Mouse (Mus musculus): ENCODE results near the gene Nek3. TPM values are rescaled to one million over a fixed set of nuclear protein-coding genes. Genes with fewer than 3 reads are reported as not detected.

Nek3 gene
- total and polyA plus RNA-seq, 3 experiments, result 1.4 to 14.9 (median 5.7) TPM

DNA sequence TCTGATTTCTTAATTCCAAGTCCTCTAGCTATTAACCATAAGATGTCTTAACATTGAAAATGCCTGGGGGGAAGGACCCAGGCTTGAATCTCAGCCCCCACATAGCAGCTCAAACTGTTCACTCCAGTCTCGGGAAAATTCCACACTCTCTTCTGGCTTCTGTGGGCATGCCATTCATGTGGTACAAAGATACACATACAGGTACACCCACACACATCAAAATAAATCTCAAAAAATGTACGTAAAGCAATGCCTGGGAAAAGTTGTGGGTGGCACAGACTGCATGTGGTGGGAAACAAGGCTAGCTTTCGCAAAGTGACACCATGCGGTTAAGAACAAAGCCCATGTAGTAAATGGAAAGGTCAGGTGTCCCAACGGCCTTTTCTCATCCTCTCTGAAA is 2.9 kb upstream of the Nek3 start:
- H3K9me3 ChIP-seq (replicated peaks), result no peaks in the 10 kb centered on the region
- no peak for ATAC-seq (ENCODE audit: extremely low read depth, insufficient number of reproducible peaks, low FRiP score, poor library complexity, severe bottlenecking)
- peaks cover 19% of the 10 kb centered on the region for H3K4me1 ChIP-seq (ENCODE audit: insufficient read depth, low read depth, low read length)
- no peak for DNase-seq (ENCODE audit: low spot score)
- TF ChIP-seq GATA2 (IDR thresholded peaks at IDR 0.05; ENCODE audit: borderline replicate concordance, low read depth, low read length) (no peak), GATA1 (IDR thresholded peaks at IDR 0.05; ENCODE audit: borderline replicate concordance, low read length) (no peak), POLR2AphosphoS5 (IDR thresholded peaks at IDR 0.05; ENCODE audit: insufficient replicate concordance, low read depth, low read length) (no peak), TAL1 (conservative IDR thresholded peaks at IDR 0.05; ENCODE audit: low read depth, low read length) (no peak), CTCF (IDR thresholded peaks at IDR 0.05; ENCODE audit: low read depth, low read length) (no peak)
- H3K4me3 ChIP-seq (ENCODE audit: low read depth, low read length), result no peak overlapping the region
- no peaks in the 10 kb centered on the region for H3K27me3 ChIP-seq (ENCODE audit: insufficient read depth, low read length)
- H3K36me3 ChIP-seq (replicated peaks), result peaks cover 50% of the 10 kb centered on the region

DNA sequence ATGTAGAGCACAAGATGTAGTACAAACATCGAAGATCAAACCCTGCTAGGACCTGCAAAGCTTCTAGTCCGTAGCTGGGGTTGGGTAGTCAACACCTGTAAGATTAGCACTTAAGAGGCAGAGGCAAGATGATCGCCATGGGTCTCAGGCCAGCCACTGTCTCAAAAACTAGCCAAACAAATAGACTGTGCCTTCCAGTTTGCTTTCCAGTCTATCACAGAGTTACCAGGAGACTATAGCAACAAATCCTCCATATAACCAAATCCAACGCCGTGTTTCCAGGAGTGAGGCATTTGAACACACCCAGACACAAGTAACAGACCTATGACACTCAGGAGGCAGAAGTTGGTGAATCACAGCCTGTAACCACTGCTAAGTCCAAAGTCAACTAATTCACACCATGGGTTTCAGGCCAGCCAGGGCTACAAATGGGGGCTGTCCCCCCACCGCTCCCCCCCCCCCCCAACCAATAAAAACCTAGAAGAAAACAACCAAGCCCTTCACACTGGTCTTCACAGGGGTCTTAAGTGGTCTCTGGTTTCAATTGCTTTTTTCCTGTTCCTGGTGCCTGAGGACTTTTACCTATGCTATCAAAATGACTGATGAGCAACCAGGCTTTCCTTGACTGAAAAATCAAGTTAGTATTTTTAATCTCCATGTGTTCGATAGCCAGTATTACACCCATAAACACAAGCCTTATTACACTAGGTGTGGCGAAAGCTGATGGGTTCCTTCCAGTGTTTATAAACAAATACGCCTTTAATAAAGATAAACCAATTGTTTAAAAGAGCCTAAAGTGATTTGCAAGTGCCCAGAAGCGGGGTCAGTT is 770 bp downstream of the Nek3 start:
- TF ChIP-seq GATA1 (IDR thresholded peaks at IDR 0.05; ENCODE audit: borderline replicate concordance, low read length), result no peak
- no peak for TF ChIP-seq GATA2 (IDR thresholded peaks at IDR 0.05; ENCODE audit: borderline replicate concordance, low read depth, low read length)
- no peak for TF ChIP-seq TAL1 (conservative IDR thresholded peaks at IDR 0.05; ENCODE audit: low read depth, low read length)
- no peak for TF ChIP-seq CTCF (IDR thresholded peaks at IDR 0.05; ENCODE audit: low read depth, low read length)
- no peak for TF ChIP-seq POLR2AphosphoS5 (IDR thresholded peaks at IDR 0.05; ENCODE audit: insufficient replicate concordance, low read depth, low read length)
- peaks cover 30% of the 10 kb centered on the region for H3K36me3 ChIP-seq (replicated peaks)
- no peaks in the 10 kb centered on the region for H3K9me3 ChIP-seq (replicated peaks)
- ATAC-seq (ENCODE audit: extremely low read depth, insufficient number of reproducible peaks, low FRiP score, poor library complexity, severe bottlenecking) (no peak), DNase-seq (ENCODE audit: low spot score) (no peak)
- peak overlapping the region; percentile 71 for H3K4me3 ChIP-seq (ENCODE audit: low read depth, low read length)
- no peaks in the 10 kb centered on the region for H3K27me3 ChIP-seq (ENCODE audit: insufficient read depth, low read length)
- H3K4me1 ChIP-seq (ENCODE audit: insufficient read depth, low read depth, low read length), result peaks cover 19% of the 10 kb centered on the region

DNA sequence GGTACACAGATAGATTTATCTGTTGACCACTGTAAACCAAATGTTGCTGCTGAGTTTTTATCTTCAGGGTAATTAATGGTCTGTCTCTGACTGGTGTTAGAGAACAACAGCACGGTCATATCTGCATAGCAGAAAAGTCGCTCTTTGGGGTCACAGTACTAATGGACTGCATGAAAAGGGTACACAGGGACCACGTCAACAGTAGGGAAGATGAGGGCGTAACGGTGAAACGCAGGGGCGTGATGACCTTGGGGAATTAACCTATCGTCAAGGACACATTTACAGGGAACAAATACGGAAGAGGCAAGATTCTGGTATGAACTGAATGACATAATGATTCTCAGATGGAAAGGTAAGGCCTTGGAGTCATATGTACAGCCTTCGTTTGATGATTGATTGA is 1.8 kb downstream of the Nek3 start:
- Histone ChIP-seq H3K4me3 (ENCODE audit: low read depth, low read length) (no peak overlapping the region), H3K4me1 (ENCODE audit: insufficient read depth, low read depth, low read length) (peaks cover 19% of the 10 kb centered on the region), H3K36me3 (replicated peaks) (peaks cover 22% of the 10 kb centered on the region), H3K9me3 (replicated peaks) (no peaks in the 10 kb centered on the region), H3K27me3 (ENCODE audit: insufficient read depth, low read length) (no peaks in the 10 kb centered on the region)
- DNase-seq (ENCODE audit: low spot score), result no peak
- ATAC-seq (ENCODE audit: extremely low read depth, insufficient number of reproducible peaks, low FRiP score, poor library complexity, severe bottlenecking), result no peak
- TF ChIP-seq CTCF (IDR thresholded peaks at IDR 0.05; ENCODE audit: low read depth, low read length) (no peak), GATA1 (IDR thresholded peaks at IDR 0.05; ENCODE audit: borderline replicate concordance, low read length) (no peak), POLR2AphosphoS5 (IDR thresholded peaks at IDR 0.05; ENCODE audit: insufficient replicate concordance, low read depth, low read length) (no peak), TAL1 (conservative IDR thresholded peaks at IDR 0.05; ENCODE audit: low read depth, low read length) (no peak), GATA2 (IDR thresholded peaks at IDR 0.05; ENCODE audit: borderline replicate concordance, low read depth, low read length) (no peak)

DNA sequence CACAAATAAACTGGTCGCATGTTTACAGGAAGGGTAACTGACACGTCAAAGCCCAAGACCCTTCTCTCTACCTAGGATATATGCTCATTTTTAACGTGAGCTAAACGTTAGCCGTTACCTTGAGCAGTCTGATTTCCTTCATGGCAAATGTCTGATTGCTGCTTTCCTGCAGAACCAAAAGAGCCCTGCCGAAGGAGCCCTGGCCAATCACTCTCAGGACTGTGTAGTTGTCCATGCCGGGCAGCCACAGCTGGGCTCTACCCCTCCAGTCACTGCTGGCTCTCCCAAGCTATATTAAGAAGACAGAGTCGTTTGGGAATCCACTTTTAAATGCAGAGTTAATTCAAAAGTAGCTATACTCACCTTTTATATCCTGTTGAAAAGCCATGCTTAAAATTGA is 4.0 kb downstream of the Nek3 start:
- H3K27me3 ChIP-seq (ENCODE audit: insufficient read depth, low read length), result no peaks in the 10 kb centered on the region
- TF ChIP-seq POLR2AphosphoS5 (IDR thresholded peaks at IDR 0.05; ENCODE audit: insufficient replicate concordance, low read depth, low read length), result no peak
- no peak for TF ChIP-seq GATA1 (IDR thresholded peaks at IDR 0.05; ENCODE audit: borderline replicate concordance, low read length)
- no peak for TF ChIP-seq GATA2 (IDR thresholded peaks at IDR 0.05; ENCODE audit: borderline replicate concordance, low read depth, low read length)
- no peak for TF ChIP-seq CTCF (IDR thresholded peaks at IDR 0.05; ENCODE audit: low read depth, low read length)
- TF ChIP-seq TAL1 (conservative IDR thresholded peaks at IDR 0.05; ENCODE audit: low read depth, low read length), result no peak
- H3K4me1 ChIP-seq (ENCODE audit: insufficient read depth, low read depth, low read length), result peaks cover 18% of the 10 kb centered on the region
- no peak for DNase-seq (ENCODE audit: low spot score)
- no peaks in the 10 kb centered on the region for H3K9me3 ChIP-seq (replicated peaks)
- peaks cover 4% of the 10 kb centered on the region for H3K36me3 ChIP-seq (replicated peaks)
- H3K4me3 ChIP-seq (ENCODE audit: low read depth, low read length), result no peak overlapping the region
- no peak for ATAC-seq (ENCODE audit: extremely low read depth, insufficient number of reproducible peaks, low FRiP score, poor library complexity, severe bottlenecking)

DNA sequence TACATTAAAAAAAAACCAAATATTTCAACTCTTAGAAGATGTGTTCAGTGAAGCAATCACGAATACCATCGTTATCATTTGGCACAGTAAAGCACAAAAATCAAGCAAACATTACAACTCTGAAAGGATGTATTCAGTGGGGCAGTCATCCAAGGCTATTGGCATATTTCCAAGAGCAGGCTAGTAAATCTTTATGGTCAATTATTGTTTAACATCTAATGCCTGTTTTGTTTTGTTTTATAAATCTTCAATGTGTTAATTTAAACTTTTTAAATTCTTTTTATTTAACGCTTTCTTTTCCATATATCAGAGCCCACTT is 15.9 kb downstream of the Nek3 start:
- no peaks in the 10 kb centered on the region for H3K27me3 ChIP-seq (ENCODE audit: insufficient read depth, low read length)
- no peak for ATAC-seq (ENCODE audit: extremely low read depth, insufficient number of reproducible peaks, low FRiP score, poor library complexity, severe bottlenecking)
- H3K4me1 ChIP-seq (ENCODE audit: insufficient read depth, low read depth, low read length), result no peaks in the 10 kb centered on the region
- no peaks in the 10 kb centered on the region for H3K36me3 ChIP-seq (replicated peaks)
- no peak for DNase-seq (ENCODE audit: low spot score)
- TF ChIP-seq TAL1 (conservative IDR thresholded peaks at IDR 0.05; ENCODE audit: low read depth, low read length) (no peak), POLR2AphosphoS5 (IDR thresholded peaks at IDR 0.05; ENCODE audit: insufficient replicate concordance, low read depth, low read length) (no peak), CTCF (IDR thresholded peaks at IDR 0.05; ENCODE audit: low read depth, low read length) (no peak), GATA2 (IDR thresholded peaks at IDR 0.05; ENCODE audit: borderline replicate concordance, low read depth, low read length) (no peak), GATA1 (IDR thresholded peaks at IDR 0.05; ENCODE audit: borderline replicate concordance, low read length) (no peak)
- no peaks in the 10 kb centered on the region for H3K9me3 ChIP-seq (replicated peaks)
- H3K4me3 ChIP-seq (ENCODE audit: low read depth, low read length), result no peak overlapping the region

DNA sequence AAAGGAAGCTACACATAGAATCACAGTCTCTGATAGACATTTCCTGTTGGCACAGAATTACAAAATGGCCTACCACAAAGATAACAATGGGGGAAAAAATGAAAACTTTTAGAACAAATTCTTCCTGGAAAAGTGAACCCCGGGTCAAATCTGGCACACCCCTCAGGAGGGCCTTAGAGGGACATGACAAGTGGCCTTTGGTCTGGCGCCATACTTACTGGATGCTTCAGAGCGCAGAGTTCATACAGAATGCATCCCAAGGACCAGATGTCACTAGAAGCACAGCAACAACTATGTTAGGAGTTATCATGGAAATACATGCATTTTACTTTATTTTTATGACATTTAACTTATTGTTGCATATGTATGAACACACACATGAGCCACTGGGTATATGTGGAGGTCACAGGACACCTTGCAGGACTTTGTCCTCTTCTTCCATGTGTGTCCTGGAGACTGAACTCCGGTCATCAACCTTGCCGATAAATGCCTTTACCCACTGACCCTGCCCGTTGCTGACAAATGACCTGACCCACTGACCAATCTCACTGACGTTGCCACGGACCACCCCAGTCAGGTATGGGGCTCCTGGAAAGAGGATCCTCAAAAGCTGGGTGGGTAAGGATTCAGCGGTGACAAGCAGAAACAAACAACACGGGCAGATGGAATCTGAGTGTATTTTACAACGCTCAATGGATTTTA is 16.4 kb downstream of the Nek3 start:
- TF ChIP-seq CTCF (IDR thresholded peaks at IDR 0.05; ENCODE audit: low read depth, low read length), result no peak
- TF ChIP-seq GATA2 (IDR thresholded peaks at IDR 0.05; ENCODE audit: borderline replicate concordance, low read depth, low read length), result no peak
- TF ChIP-seq POLR2AphosphoS5 (IDR thresholded peaks at IDR 0.05; ENCODE audit: insufficient replicate concordance, low read depth, low read length), result no peak
- no peak for TF ChIP-seq GATA1 (IDR thresholded peaks at IDR 0.05; ENCODE audit: borderline replicate concordance, low read length)
- no peak for TF ChIP-seq TAL1 (conservative IDR thresholded peaks at IDR 0.05; ENCODE audit: low read depth, low read length)
- Histone ChIP-seq H3K9me3 (replicated peaks) (no peaks in the 10 kb centered on the region), H3K4me1 (ENCODE audit: insufficient read depth, low read depth, low read length) (no peaks in the 10 kb centered on the region), H3K36me3 (replicated peaks) (no peaks in the 10 kb centered on the region), H3K4me3 (ENCODE audit: low read depth, low read length) (no peak overlapping the region), H3K27me3 (ENCODE audit: insufficient read depth, low read length) (no peaks in the 10 kb centered on the region)
- ATAC-seq (ENCODE audit: extremely low read depth, insufficient number of reproducible peaks, low FRiP score, poor library complexity, severe bottlenecking) (no peak), DNase-seq (ENCODE audit: low spot score) (no peak)
